Mouse (Mus musculus): ENCODE data around the gene Lcp2. TPM values are rescaled to one million over a fixed set of nuclear protein-coding genes. Genes with fewer than 3 reads are reported as not detected.

The Lcp2 gene
- polyA plus RNA-seq (2015; fragmentation: Nextera tagmentation; extraction: Ambion mirVana), result 5.8 and 7.1 TPM in 2 replicates

- Histone ChIP-seq H3K27me3 (no peaks in the 10 kb centered on the region), H3K4me2 (replicated peaks) (no peak within 1 kb of the TSS), H3K36me3 (no peaks in the 10 kb centered on the region), H3K4me1 (no peaks in the 10 kb centered on the region), H3K9ac (no peak within 1 kb of the TSS), H3K9me3 (replicated peaks) (no peaks in the 10 kb centered on the region), H3K27ac (replicated peaks) (no peak within 1 kb of the TSS), H3K4me3 (replicated peaks) (peak within 1 kb of the TSS; percentile 2; the same call in 1 of the 2 replicates)
- ATAC-seq (ENCODE audit: insufficient number of reproducible peaks, low FRiP score, low TSS enrichment, low read depth), result no peak
- 77% methylated on average over 6 of the region's 6 CpGs for WGBS
Observed at GRCm38 (mm10) chr11:34046767-34047541, at the start of gene Lcp2. TSS of gene Lcp2 (plus strand) at chr11:34046920.

- Histone ChIP-seq H3K4me1 (peaks cover 2% of the 10 kb centered on the region; the same call in 1 of the 2 replicates), H3K9me3 (replicated peaks) (no peaks in the 10 kb centered on the region), H3K4me2 (replicated peaks) (no peak overlapping the region), H3K4me3 (replicated peaks) (no peak overlapping the region), H3K27ac (replicated peaks) (no peak overlapping the region), H3K9ac (no peak overlapping the region), H3K36me3 (no peaks in the 10 kb centered on the region), H3K27me3 (peaks cover 3% of the 10 kb centered on the region; the same call in 1 of the 2 replicates)
- no peak for ATAC-seq (ENCODE audit: insufficient number of reproducible peaks, low FRiP score, low TSS enrichment, low read depth)
- 47% methylated on average over 10 of the region's 10 CpGs for WGBS
Observed at GRCm38 (mm10) chr11:33998244-33998643, 48.5 kb upstream of the Lcp2 start.

GRCm38 (mm10) chr11:34000416-34000815 is 46.3 kb upstream of the Lcp2 start:
- no peak overlapping the region for H3K27ac ChIP-seq (replicated peaks)
- no peaks in the 10 kb centered on the region for H3K9me3 ChIP-seq (replicated peaks)
- H3K36me3 ChIP-seq, result no peaks in the 10 kb centered on the region
- H3K4me1 ChIP-seq, result no peaks in the 10 kb centered on the region
- 70% methylated on average over 3 of the region's 3 CpGs for WGBS
- no peak for ATAC-seq (ENCODE audit: insufficient number of reproducible peaks, low FRiP score, low TSS enrichment, low read depth)
- no peak overlapping the region for H3K4me2 ChIP-seq (replicated peaks)
- no peak overlapping the region for H3K4me3 ChIP-seq (replicated peaks)
- H3K27me3 ChIP-seq, result no peaks in the 10 kb centered on the region
- no peak overlapping the region for H3K9ac ChIP-seq

GRCm38 (mm10) chr11:34001938-34002592 is 44.7 kb upstream of the Lcp2 start:
- Histone ChIP-seq H3K27me3 (no peaks in the 10 kb centered on the region), H3K27ac (replicated peaks) (no peak overlapping the region), H3K4me2 (replicated peaks) (no peak overlapping the region), H3K4me3 (replicated peaks) (no peak overlapping the region), H3K4me1 (no peaks in the 10 kb centered on the region), H3K9me3 (replicated peaks) (no peaks in the 10 kb centered on the region), H3K9ac (no peak overlapping the region), H3K36me3 (no peaks in the 10 kb centered on the region)
- ATAC-seq (ENCODE audit: insufficient number of reproducible peaks, low FRiP score, low TSS enrichment, low read depth), result no peak; the same call in 1 of the 2 replicates
- 7% methylated on average over 5 of the region's 5 CpGs for WGBS

GRCm38 (mm10) chr11:34002593-34002965 is 44.1 kb upstream of the Lcp2 start:
- no peak for ATAC-seq (ENCODE audit: insufficient number of reproducible peaks, low FRiP score, low TSS enrichment, low read depth)
- Histone ChIP-seq H3K4me3 (replicated peaks) (no peak overlapping the region), H3K4me1 (no peaks in the 10 kb centered on the region), H3K27ac (replicated peaks) (no peak overlapping the region), H3K9ac (no peak overlapping the region), H3K9me3 (replicated peaks) (no peaks in the 10 kb centered on the region), H3K27me3 (no peaks in the 10 kb centered on the region), H3K36me3 (no peaks in the 10 kb centered on the region), H3K4me2 (replicated peaks) (no peak overlapping the region)
- WGBS, result 74% methylated on average over 5 of the region's 5 CpGs

GRCm38 (mm10) chr11:34007616-34008015 is 39.1 kb upstream of the Lcp2 start:
- H3K27me3 ChIP-seq, result no peaks in the 10 kb centered on the region
- WGBS, result 79% methylated on average over 2 of the region's 2 CpGs
- no peaks in the 10 kb centered on the region for H3K9me3 ChIP-seq (replicated peaks)
- no peak overlapping the region for H3K4me2 ChIP-seq (replicated peaks)
- H3K4me1 ChIP-seq, result 0 out of 2 replicates have a peak, but pooled peaks cover 5% of the 10 kb centered on the region
- no peaks in the 10 kb centered on the region for H3K36me3 ChIP-seq
- H3K9ac ChIP-seq, result no peak overlapping the region
- H3K27ac ChIP-seq (replicated peaks), result no peak overlapping the region
- no peak for ATAC-seq (ENCODE audit: insufficient number of reproducible peaks, low FRiP score, low TSS enrichment, low read depth)
- no peak overlapping the region for H3K4me3 ChIP-seq (replicated peaks)

- Histone ChIP-seq H3K9me3 (replicated peaks) (no peaks in the 10 kb centered on the region), H3K4me1 (0 out of 2 replicates have a peak, but pooled peaks cover 5% of the 10 kb centered on the region), H3K4me2 (replicated peaks) (no peak overlapping the region), H3K27me3 (no peaks in the 10 kb centered on the region), H3K27ac (replicated peaks) (no peak overlapping the region), H3K9ac (no peak overlapping the region), H3K36me3 (no peaks in the 10 kb centered on the region), H3K4me3 (replicated peaks) (no peak overlapping the region)
- 87% methylated on average over 11 of the region's 11 CpGs for WGBS
- no peak for ATAC-seq (ENCODE audit: insufficient number of reproducible peaks, low FRiP score, low TSS enrichment, low read depth)
Observed at GRCm38 (mm10) chr11:34008214-34008613, 38.5 kb upstream of the Lcp2 start.

- Histone ChIP-seq H3K4me3 (replicated peaks) (no peak overlapping the region), H3K4me1 (0 out of 2 replicates have a peak, but pooled peaks cover 5% of the 10 kb centered on the region), H3K4me2 (replicated peaks) (no peak overlapping the region), H3K27ac (replicated peaks) (no peak overlapping the region), H3K9ac (no peak overlapping the region), H3K27me3 (no peaks in the 10 kb centered on the region), H3K36me3 (no peaks in the 10 kb centered on the region), H3K9me3 (replicated peaks) (no peaks in the 10 kb centered on the region)
- no peak for ATAC-seq (ENCODE audit: insufficient number of reproducible peaks, low FRiP score, low TSS enrichment, low read depth)
- WGBS, result 40% methylated on average over 9 of the region's 9 CpGs
Observed at GRCm38 (mm10) chr11:34008702-34009101, 38.0 kb upstream of the Lcp2 start.

GRCm38 (mm10) chr11:34009316-34010087 is 37.2 kb upstream of the Lcp2 start:
- no peaks in the 10 kb centered on the region for H3K27me3 ChIP-seq
- 79% methylated on average over 12 of the region's 12 CpGs for WGBS
- 0 out of 2 replicates have a peak, but pooled peaks cover 5% of the 10 kb centered on the region for H3K4me1 ChIP-seq
- no peak overlapping the region for H3K27ac ChIP-seq (replicated peaks)
- H3K9me3 ChIP-seq (replicated peaks), result no peaks in the 10 kb centered on the region
- no peak overlapping the region for H3K4me2 ChIP-seq (replicated peaks)
- H3K9ac ChIP-seq, result no peak overlapping the region
- no peak overlapping the region for H3K4me3 ChIP-seq (replicated peaks)
- ATAC-seq (ENCODE audit: insufficient number of reproducible peaks, low FRiP score, low TSS enrichment, low read depth), result 0 out of 2 replicates have a peak, but pooled peaks have one; percentile 13
- H3K36me3 ChIP-seq, result no peaks in the 10 kb centered on the region

- Histone ChIP-seq H3K4me1 (0 out of 2 replicates have a peak, but pooled peaks cover 5% of the 10 kb centered on the region), H3K9me3 (replicated peaks) (no peaks in the 10 kb centered on the region), H3K4me3 (replicated peaks) (no peak overlapping the region), H3K27ac (replicated peaks) (peak overlapping the region; percentile 39; the same call in 1 of the 2 replicates), H3K9ac (no peak overlapping the region), H3K27me3 (no peaks in the 10 kb centered on the region), H3K36me3 (no peaks in the 10 kb centered on the region), H3K4me2 (replicated peaks) (no peak overlapping the region)
- WGBS, result 68% methylated on average over 7 of the region's 7 CpGs
- no peak for ATAC-seq (ENCODE audit: insufficient number of reproducible peaks, low FRiP score, low TSS enrichment, low read depth)
Observed at GRCm38 (mm10) chr11:34010133-34010858, 36.4 kb upstream of the Lcp2 start.
